Mouse (Mus musculus) liver, adult (tissue): ENCODE data around the gene Lamtor1.

Experiments used
- GATA4 ChIP-seq: IDR thresholded peaks from 2 replicates; pipeline ENCODE4 v1.6.1; 2014; ENCODE audit warnings: mild to moderate bottlenecking, low read length; ENCODE audit not compliant: insufficient replicate concordance

Gene Lamtor1

DNA sequence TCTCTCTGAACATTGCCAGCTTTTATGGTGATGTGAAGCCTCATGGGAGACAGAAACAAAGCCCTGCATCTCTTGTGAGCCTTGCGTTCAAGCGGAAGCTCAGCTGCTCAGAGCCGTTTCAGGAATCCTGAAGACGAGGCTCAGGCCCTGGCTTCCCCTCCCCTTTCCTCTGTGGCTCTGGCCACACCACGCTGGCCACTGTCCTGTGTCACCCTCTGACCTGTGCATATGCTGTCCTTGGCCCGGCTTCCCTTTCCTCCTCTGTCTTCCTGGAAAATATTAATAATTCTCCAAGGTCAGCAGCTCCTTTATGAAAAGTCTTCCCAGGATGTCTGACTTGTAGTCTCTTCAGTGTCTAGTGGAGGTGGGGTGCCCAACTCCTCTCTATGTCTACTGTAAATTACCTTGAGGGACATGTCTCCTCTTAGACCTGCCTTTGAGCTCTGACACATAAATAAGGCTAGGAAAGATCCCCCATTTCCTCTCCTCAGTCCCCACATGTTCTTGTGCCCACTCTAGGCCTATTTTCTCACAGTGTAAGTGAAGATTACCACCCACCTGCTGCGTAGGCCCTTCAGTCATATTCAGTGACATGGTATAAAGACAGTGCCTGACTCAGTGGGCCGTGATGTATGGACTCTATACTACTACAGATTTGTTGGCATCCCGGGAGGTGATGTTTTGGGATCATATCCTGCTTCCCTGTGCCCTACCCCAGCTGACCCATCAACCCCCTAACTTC lies 23.1 kb upstream of the Lamtor1 start:
- TF ChIP-seq GATA4, result peak; percentile 39; the same call in 1 of the 2 replicates

DNA sequence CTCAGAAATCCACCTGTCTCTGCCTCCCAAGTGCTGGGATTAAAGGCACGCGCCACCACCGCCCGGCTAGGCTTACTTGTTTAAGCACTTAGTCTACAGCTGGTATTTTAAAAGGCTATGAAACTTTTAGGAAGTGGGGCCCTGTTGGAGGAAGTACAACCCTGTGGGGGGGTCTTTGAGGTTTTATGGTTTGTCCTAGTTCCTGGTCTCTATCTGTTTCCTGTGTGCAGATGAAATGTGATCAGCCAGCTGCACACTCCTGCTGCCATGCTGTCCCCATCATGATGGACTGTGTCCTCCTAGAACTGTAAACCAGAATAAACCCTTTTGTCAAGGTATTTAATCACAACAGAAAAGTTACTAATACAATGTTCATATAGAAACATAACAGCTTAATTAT lies 21.5 kb upstream of the Lamtor1 start:
- TF ChIP-seq GATA4, result no peak

DNA sequence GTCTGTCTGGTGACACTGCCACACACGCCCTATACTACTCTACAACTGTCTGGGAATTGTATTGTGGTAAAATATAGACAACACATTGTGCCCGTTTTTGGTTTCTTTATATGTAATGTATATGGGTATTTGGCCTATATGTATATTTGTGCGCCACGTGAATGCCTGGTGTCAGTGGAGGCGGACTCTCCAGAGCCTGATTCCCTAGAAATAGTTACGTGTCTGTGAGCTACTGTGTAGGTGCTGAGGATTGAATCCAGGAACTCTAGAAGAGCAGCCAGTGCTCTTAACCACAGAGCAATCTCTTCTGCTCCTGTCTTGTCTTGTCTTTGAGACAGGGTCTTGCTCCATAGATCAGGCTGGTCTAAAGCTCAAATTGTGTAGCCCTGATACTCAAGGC lies 19.4 kb upstream of the Lamtor1 start:
- no peak for TF ChIP-seq GATA4

DNA sequence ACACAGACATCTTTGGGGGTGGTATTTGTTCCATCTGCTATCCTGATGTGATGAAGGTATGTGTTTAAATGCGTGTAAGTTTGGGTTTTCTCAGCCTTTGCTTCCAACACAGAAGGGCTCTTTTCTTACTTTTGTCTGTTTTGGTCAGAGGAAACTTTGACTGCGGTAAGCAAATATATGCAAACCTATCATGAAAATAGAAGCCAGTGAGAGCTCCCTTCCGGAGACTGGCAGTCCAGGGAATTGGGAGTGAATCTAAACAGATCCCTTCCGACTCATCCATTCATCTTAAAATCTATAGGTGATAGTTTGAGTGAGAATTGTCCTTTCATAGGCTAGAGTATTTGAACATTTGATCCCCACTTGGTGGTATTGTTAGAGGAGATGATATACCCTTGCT lies 17.2 kb upstream of the Lamtor1 start:
- TF ChIP-seq GATA4, result no peak

DNA sequence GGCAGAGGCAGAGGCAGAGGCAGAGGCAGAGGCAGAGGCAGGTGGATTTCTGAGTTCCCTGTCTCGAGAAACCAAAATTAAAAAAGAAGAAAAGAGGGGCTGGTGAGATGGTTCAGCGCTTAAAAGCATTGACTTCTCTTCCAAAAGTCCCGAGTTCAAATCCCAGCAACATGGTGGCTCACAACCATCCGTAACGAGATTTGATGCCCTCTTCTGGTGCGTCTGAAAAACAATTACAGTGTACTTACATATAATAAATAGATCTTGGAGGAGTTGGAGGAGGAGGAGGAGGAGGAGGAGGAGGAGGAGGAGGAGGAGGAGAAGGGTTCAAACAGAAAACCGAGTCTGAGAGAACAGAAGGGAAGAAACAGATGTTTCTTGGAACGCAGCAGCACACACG lies 10.0 kb upstream of the Lamtor1 start:
- TF ChIP-seq GATA4, result no peak

DNA sequence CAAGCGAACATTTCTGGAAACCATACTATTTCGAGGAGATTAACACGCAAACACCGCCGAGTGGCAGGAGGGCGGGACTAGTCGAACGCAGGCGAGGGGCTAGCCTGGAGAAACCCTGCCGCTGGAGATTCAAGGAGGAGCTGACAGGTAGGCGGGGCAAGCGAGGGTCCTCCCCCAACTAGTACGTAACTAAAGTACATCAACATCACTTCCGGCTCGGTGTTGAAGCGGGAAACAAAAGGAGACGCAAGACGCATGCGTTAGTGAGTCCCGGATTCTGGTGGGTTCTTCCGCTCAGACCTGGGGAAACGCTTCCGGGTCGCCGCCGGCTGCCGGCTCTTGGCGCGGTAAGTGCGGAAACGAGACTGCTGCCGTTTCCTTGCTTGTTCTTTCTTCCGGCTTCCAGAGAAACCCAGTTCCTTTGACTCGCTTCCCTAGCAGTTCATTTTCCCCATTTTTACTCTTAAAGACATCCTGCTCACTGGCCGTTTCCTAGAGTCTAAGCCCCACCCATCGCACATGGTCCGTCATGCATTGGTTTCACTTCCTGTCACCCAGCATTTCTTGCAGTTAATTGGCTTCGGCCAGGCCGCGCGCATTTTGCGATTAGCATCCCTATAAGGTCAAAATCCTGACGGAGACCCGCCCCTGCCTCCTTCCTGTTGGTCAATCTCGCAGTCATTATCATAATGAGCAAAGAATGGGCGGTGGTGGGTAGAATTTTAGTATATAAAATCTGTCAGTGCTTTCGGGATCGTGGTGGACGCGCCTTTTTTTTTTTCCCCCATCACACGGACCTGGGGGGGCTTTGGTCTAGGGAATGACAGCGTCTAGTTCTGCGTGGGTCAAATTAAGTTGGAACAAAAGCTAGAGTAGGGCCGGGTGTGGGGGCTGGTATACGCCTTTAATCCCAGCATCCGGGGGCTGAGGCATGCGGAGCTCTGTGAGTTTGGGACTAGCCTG lies 9.3 kb upstream of the Lamtor1 start:
- 0 out of 2 replicates have a peak, but pooled peaks have one; percentile 64 for TF ChIP-seq GATA4

DNA sequence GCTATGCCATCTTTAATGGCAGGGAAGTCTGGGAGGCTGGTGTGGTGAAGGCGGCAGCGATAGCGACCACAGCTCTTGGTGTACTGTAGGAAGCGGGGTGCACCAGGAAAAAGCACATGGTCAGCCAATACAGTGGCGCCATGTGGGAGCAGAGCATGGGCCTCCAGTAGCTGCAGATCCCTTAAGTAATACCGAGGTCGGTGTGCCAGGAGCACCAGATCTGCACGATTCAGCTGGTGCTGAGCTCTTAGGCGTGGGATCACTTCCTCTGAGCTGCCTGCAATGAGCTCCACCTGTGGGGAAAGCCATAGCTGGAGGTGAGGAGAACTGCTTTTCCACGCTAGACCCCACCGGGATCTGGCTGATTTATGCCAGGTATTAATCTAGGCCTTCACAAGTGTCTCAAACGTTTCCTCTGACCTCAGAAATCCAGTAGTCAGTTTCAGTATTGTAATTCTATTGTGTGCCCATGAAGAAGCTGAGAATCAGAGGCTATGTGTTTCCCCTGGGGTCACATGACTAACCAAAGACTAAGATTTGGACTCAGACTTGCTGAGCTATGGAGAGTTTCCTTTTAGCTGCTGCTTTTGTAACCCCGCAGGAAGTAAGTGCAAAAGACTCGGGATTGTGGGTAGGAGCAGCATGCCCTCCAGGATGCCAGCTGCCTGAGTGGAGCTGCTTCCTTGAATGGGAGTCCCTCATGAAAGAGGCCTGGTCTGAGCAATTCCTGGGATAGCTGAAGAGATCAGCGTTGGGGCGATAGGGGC lies 5.2 kb upstream of the Lamtor1 start:
- no peak for TF ChIP-seq GATA4

DNA sequence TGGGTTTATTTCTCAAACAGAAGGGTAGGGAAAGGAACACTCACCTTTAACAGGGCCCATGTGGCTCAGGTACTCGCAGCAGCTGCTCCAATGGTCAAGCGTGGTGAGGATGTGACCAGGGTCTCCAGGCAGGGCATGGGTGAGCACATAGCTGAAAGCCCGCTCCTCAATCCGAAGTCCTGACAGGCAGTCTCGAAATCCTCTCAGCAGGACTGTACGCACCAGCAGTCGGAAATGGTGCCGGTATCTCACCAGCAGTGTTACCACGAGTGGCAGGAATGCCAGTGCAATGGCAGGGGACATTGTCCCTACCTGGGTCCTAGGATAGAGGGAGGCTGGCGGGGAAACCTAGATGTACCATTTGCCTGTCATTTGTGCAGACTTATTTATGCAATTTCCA lies 3.7 kb upstream of the Lamtor1 start:
- no peak for TF ChIP-seq GATA4

DNA sequence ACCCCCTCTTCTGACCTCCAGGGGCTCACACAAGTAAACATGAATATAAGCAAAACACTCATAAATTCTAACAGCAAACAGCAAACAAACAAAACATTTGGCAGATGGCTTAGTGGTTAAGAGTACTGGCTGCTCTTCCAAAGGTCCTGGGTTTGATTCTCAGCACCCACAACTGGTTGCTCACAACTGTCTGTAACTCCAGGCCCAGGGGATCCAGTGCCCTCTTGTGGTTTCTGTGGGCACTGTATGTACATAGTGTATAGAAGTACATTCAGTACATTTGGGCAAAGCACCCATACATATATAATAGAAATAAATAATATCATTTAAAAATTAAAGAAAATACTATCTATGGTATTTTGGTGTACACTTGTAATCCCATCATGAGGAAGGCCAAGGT lies 2.9 kb upstream of the Lamtor1 start:
- no peak for TF ChIP-seq GATA4

DNA sequence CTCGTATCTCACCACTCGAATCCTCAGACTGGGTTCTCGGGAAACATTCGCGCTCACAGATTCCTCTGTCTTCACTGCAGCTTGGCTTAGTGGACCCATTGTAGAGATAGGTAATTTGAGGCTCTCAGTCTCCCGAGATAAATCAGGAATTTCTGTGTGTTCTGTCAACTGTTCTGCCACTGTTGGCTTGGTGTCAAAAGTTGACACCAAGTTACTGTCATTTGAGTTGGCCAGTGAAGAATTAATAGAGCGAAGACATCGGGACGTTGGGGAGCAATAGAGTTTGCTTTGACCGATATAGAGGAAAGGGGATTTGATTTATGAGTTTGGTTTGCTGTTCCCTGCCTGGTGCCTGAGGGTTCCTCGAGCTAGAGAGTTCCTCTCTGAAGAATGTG lies 580 bp downstream of the Lamtor1 start, which contains the start of gene Tomt:
TSS of gene Tomt (minus strand) at position 73 of the 395 bp plus-strand sequence.
- TF ChIP-seq GATA4, result no peak

DNA sequence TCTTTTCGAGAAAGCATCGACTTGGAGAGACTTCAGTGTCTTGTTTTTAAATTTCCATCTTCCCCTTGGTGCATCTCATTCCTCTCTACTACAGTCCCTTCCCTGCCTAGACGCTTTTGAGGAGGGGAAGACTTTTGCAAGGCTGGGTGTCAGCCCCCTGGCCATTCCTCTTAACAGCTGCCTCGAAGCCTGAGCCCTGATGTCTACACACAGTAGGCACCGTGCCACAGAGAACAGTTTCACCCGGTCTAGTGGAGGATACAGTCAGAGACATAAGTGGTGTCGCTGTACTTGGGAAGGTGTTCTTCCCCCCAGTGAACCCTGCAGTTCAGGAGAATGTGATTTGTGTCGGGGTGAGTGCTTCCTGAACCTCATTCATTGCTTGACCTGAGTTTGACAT lies 992 bp downstream of the Lamtor1 start:
- no peak for TF ChIP-seq GATA4

DNA sequence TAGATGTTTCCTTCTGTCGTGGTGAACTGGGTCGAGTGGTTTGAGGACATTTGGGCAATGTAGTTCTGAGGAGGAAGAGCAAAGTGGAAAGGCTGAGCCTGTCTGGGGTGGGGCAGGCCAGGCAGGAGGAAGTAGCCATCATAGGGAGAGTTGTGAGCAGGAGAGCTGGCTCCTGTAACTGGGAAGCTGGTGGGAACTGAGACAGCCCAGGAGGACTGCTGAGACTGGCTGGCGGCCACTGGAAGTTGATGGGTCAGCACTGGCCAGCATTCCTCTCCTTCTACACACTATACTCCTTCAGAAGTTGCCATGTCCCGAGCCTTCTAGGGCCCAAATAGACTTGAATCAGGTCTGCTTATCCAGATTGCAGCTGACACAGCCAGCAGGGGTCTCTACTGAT lies 2.7 kb downstream of the Lamtor1 start:
- TF ChIP-seq GATA4, result no peak

DNA sequence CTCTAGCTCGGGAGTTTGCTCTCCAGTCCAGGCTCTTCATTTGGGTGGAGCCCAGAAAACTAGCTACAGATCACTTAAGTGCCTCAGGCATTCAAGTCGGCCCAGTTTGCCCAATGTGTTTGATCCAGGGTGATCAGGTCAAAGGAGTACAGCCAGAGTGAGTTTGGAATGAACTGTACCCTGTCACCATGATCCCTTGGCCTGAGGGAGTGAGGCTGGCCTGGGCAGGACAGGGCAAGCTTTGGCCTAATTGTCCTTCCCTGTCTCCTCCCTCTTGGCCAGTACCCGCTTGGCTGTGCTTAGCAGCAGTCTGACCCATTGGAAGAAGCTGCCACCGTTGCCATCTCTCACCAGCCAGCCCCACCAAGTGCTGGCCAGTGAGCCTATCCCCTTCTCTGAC lies 4.4 kb downstream of the Lamtor1 start:
- no peak for TF ChIP-seq GATA4

DNA sequence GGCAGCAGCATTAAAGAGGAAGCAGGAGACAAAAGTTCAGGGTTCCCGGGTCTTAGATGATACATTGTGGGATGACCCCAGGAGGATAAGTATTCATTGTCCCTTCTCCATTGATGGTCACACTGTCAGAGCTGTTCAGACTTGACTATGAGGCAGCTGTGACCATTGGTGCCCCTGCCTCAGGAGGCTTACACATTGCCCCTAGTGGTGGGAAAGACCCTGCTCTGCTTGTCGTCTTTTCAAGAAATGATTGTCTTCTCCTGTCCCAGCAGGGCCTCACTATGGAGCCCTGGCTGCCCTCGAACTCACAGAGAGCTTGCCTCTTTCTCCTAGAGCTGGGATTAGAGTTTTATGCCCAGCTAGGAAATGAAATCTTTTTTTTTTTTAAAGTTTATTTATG lies 6.3 kb downstream of the Lamtor1 start:
- no peak for TF ChIP-seq GATA4

DNA sequence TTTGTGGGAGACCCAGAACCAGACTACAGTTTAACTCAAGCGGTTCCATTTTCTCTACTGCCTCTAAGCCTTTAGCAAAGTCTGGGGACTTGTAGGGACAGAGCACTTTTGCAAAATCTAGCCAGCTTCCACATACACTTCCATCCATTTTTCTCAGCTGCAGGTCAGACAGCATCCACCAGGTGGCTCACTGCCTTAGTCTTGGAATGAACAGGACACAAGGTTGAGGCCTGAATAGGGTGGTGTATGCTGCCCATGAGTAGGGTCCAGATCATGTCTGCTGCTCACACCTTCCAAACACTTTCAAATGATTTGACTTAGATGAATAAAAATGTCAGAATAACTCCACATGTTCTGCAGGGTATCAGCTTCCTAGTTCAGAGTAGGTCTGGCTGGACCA lies 12.4 kb downstream of the Lamtor1 start:
- no peak for TF ChIP-seq GATA4

DNA sequence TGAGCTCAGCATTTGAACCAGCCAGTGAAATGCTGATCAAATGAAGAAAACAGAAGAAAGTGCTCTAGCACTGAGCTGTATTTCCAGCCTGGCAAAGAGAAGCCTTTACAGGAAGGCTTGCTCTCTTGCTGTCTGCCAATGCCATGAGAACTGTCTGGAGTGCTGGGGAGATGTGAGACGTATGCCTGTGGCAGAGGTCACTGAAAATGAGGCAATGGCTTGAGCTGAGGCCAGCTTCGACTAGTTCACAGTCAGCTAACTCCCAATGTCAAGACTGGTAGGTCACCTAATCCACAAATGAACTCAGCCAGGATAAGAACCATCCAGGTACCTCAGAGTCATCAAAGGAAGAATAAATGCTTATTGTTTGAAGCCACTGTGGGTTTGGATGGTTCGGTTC lies 22.4 kb downstream of the Lamtor1 start:
- TF ChIP-seq GATA4, result no peak

DNA sequence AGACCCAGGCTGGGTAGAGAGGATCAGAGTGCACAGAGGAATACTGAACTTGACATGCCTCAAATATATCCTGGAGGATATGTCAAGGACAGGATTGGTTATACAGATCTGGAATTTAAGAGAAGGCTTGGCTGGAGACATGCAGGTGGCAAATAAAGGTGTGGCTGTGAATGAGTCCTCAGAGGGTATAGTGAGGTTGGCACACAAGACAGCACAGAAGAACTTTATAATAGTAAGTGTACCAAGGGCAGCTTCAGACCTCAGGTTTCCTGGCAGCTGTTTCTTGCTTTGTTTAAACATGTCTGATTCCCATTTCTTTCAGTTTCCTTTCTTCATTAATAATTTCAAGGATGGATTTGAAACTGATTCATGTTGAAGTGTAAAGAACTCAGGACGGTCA lies 26.8 kb downstream of the Lamtor1 start:
- TF ChIP-seq GATA4, result no peak
